Mouse (Mus musculus): ENCODE results near the gene Ipcef1. TPM values are rescaled to one million over a fixed set of nuclear protein-coding genes. Genes with fewer than 3 reads are reported as not detected.

The Ipcef1 gene
- polyA plus RNA-seq, 1 experiment from 2014 or later = 0.74 TPM

DNA sequence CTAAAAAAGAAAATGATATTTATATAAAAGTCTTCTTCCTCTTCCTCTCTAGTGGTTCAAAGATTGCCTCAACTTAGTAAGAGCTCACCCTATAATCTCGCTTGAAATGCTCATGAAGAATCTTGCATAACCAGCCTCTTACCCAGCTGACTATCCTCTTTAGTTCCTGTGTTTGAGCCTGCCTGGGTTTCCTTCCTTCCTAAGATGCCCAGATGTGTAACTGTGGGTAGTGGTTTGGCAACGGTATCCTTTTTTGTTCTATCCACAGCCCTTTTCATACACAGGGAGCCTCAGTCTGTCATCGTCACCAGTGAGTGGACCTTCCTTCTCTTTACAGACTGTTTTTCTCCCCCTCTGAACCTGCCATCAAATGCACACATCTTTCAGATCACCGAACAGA lies 66.0 kb downstream of the Ipcef1 start:
- H3K4me2 ChIP-seq (ENCODE audit: low read depth, low read length) = no peak overlapping the region
- H3K9ac ChIP-seq (ENCODE audit: low read length) = no peak overlapping the region
- no peaks in the 10 kb centered on the region for H3K36me3 ChIP-seq (ENCODE audit: control insufficient read depth, insufficient read depth)
- 75% methylated on average over 4 of the region's 4 CpGs for WGBS
- no peaks in the 10 kb centered on the region for H3K9me3 ChIP-seq (replicated peaks; ENCODE audit: control insufficient read depth, low read length)
- no peak overlapping the region for H3K27ac ChIP-seq (ENCODE audit: low read length)
- no peak overlapping the region for H3K4me3 ChIP-seq (ENCODE audit: low read length)
- no peak for ATAC-seq (replicated peaks; ENCODE audit: extremely low read depth, insufficient read depth, low FRiP score)
- H3K4me1 ChIP-seq (ENCODE audit: control insufficient read depth, insufficient read depth, low read length) = peaks cover 3% of the 10 kb centered on the region; the same call in 1 of the 2 replicates
- no peaks in the 10 kb centered on the region for H3K27me3 ChIP-seq (ENCODE audit: control insufficient read depth, insufficient read depth, low read length)

GRCm38 (mm10) chr10:6983431-6983830 lies 68.8 kb downstream of the Ipcef1 start:
- Histone ChIP-seq H3K4me3 (ENCODE audit: low read length) (no peak overlapping the region), H3K4me2 (ENCODE audit: low read depth, low read length) (no peak overlapping the region), H3K27ac (ENCODE audit: low read length) (peak overlapping the region; percentile 27; the same call in 1 of the 2 replicates), H3K27me3 (ENCODE audit: control insufficient read depth, insufficient read depth, low read length) (no peaks in the 10 kb centered on the region), H3K9me3 (replicated peaks; ENCODE audit: control insufficient read depth, low read length) (no peaks in the 10 kb centered on the region), H3K36me3 (ENCODE audit: control insufficient read depth, insufficient read depth) (no peaks in the 10 kb centered on the region), H3K9ac (ENCODE audit: low read length) (no peak overlapping the region), H3K4me1 (ENCODE audit: control insufficient read depth, insufficient read depth, low read length) (peaks cover 2% of the 10 kb centered on the region; the same call in 1 of the 2 replicates)
- WGBS = 92% methylated on average over 2 of the region's 2 CpGs
- ATAC-seq (replicated peaks; ENCODE audit: extremely low read depth, insufficient read depth, low FRiP score) = no peak

DNA sequence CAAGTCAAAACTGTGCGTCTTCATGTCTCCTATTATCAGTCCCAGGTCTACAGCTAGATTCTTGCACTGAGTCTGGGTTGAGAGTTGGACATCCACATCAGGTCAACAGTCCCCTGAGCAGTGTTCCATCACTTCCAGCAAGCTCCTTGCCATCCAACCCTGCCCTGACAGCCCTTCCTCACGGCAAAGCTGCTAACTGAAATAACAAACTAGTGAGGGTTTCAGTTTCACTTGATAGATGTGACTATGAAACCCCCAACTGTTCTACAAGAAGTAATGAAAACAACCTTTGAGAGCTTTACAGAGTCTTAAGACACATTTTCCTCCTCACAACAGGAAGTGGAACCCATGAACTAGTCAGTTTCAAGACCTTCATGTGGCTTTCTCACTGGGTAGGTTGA lies 69.5 kb downstream of the Ipcef1 start:
- WGBS = 64% methylated on average over 2 of the region's 2 CpGs
- H3K9me3 ChIP-seq (replicated peaks; ENCODE audit: control insufficient read depth, low read length) = no peaks in the 10 kb centered on the region
- ATAC-seq (replicated peaks; ENCODE audit: extremely low read depth, insufficient read depth, low FRiP score) = 0 out of 2 replicates have a peak, but pooled peaks have one; percentile 39
- peak overlapping the region; percentile 74 for H3K27ac ChIP-seq (ENCODE audit: low read length)
- peak overlapping the region; percentile 15; the same call in 1 of the 2 replicates for H3K4me2 ChIP-seq (ENCODE audit: low read depth, low read length)
- no peaks in the 10 kb centered on the region for H3K27me3 ChIP-seq (ENCODE audit: control insufficient read depth, insufficient read depth, low read length)
- peaks cover 2% of the 10 kb centered on the region; the same call in 1 of the 2 replicates for H3K4me1 ChIP-seq (ENCODE audit: control insufficient read depth, insufficient read depth, low read length)
- H3K36me3 ChIP-seq (ENCODE audit: control insufficient read depth, insufficient read depth) = no peaks in the 10 kb centered on the region
- H3K4me3 ChIP-seq (ENCODE audit: low read length) = no peak overlapping the region
- no peak overlapping the region for H3K9ac ChIP-seq (ENCODE audit: low read length)

DNA sequence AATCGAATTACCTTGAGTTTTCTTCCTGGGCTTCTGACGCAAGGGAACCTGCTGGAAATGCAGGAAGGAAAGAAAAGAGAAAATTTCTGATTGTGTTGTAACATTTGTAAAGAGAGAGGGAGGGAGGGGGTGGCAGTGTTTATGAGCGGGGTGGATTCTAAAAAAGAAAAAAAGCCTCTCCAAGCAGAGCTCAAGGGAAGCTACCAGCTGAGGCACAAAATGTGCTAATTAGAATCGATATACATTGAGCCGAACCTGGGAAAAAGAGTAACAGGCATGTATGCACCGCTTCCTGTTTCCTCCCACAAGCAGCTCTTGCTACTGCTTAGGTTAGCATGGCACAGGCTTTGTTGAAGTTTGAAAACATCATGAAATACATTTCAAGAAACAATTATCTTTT lies 72.0 kb downstream of the Ipcef1 start:
- 20% methylated on average over 6 of the region's 6 CpGs for WGBS
- no peaks in the 10 kb centered on the region for H3K36me3 ChIP-seq (ENCODE audit: control insufficient read depth, insufficient read depth)
- H3K9ac ChIP-seq (ENCODE audit: low read length) = 0 out of 2 replicates have a peak overlapping the region, but pooled peaks have one; percentile 41
- H3K27ac ChIP-seq (ENCODE audit: low read length) = no peak overlapping the region
- no peaks in the 10 kb centered on the region for H3K27me3 ChIP-seq (ENCODE audit: control insufficient read depth, insufficient read depth, low read length)
- ATAC-seq (replicated peaks; ENCODE audit: extremely low read depth, insufficient read depth, low FRiP score) = no peak
- peak overlapping the region; percentile 54 for H3K4me2 ChIP-seq (ENCODE audit: low read depth, low read length)
- peaks cover 2% of the 10 kb centered on the region; the same call in 1 of the 2 replicates for H3K4me1 ChIP-seq (ENCODE audit: control insufficient read depth, insufficient read depth, low read length)
- peak overlapping the region; percentile 35 for H3K4me3 ChIP-seq (ENCODE audit: low read length)
- no peaks in the 10 kb centered on the region for H3K9me3 ChIP-seq (replicated peaks; ENCODE audit: control insufficient read depth, low read length)

DNA sequence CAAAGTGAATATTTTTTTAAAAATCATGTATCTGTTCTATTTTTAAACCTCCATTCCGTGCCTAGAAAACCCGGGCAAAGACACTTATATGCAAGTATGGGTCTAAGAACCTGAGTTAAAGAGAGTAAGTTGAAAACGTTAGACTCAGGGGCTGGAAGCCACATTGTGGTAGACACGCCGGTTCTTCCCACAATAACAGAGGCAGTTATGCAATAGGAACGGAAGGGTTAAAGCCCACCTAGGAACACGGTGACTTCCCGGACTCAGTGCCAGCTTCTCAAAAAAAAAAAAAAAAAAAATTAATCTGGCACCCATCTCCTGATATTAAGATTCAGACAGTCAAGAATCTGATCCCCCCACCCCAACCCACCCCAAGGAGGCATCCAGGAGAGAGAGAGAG lies 72.5 kb downstream of the Ipcef1 start:
- H3K4me2 ChIP-seq (ENCODE audit: low read depth, low read length) = peak overlapping the region; percentile 54
- H3K36me3 ChIP-seq (ENCODE audit: control insufficient read depth, insufficient read depth) = no peaks in the 10 kb centered on the region
- H3K9ac ChIP-seq (ENCODE audit: low read length) = 0 out of 2 replicates have a peak overlapping the region, but pooled peaks have one; percentile 41
- no peak for ATAC-seq (replicated peaks; ENCODE audit: extremely low read depth, insufficient read depth, low FRiP score)
- WGBS = 44% methylated on average over 8 of the region's 8 CpGs
- H3K4me1 ChIP-seq (ENCODE audit: control insufficient read depth, insufficient read depth, low read length) = peaks cover 2% of the 10 kb centered on the region; the same call in 1 of the 2 replicates
- no peak overlapping the region for H3K27ac ChIP-seq (ENCODE audit: low read length)
- H3K9me3 ChIP-seq (replicated peaks; ENCODE audit: control insufficient read depth, low read length) = no peaks in the 10 kb centered on the region
- peak overlapping the region; percentile 35 for H3K4me3 ChIP-seq (ENCODE audit: low read length)
- no peaks in the 10 kb centered on the region for H3K27me3 ChIP-seq (ENCODE audit: control insufficient read depth, insufficient read depth, low read length)

- 73% methylated on average over 7 of the region's 7 CpGs for WGBS
- H3K4me2 ChIP-seq (ENCODE audit: low read depth, low read length) = peak overlapping the region; percentile 54; the same call in 1 of the 2 replicates
- H3K9ac ChIP-seq (ENCODE audit: low read length) = no peak overlapping the region
- peaks cover 2% of the 10 kb centered on the region; the same call in 1 of the 2 replicates for H3K4me1 ChIP-seq (ENCODE audit: control insufficient read depth, insufficient read depth, low read length)
- H3K27me3 ChIP-seq (ENCODE audit: control insufficient read depth, insufficient read depth, low read length) = no peaks in the 10 kb centered on the region
- H3K9me3 ChIP-seq (replicated peaks; ENCODE audit: control insufficient read depth, low read length) = no peaks in the 10 kb centered on the region
- H3K36me3 ChIP-seq (ENCODE audit: control insufficient read depth, insufficient read depth) = no peaks in the 10 kb centered on the region
- H3K27ac ChIP-seq (ENCODE audit: low read length) = no peak overlapping the region
- no peak for ATAC-seq (replicated peaks; ENCODE audit: extremely low read depth, insufficient read depth, low FRiP score)
- H3K4me3 ChIP-seq (ENCODE audit: low read length) = peak overlapping the region; percentile 35; the same call in 1 of the 2 replicates
Measured at GRCm38 (mm10) chr10:6979216-6979615, 73.1 kb downstream of the Ipcef1 start.

DNA sequence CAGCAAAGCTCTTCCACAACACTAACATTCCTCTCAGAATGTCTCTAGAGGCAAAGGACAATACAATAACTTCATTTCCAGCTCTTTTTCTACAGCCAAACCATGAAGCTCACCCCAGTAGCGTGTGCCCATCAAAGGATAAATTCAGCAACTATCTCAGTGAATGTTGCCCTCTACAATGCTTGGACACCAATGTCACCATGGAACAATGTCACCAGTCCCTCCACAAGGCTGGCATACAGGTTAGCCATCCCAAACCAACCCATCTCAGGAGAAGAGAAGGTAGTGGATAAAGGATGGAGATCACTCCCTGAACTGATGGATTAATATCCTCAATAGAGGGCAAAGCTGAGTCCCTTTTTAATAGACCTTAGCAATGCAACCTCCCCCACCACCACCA lies 73.5 kb downstream of the Ipcef1 start:
- H3K4me1 ChIP-seq (ENCODE audit: control insufficient read depth, insufficient read depth, low read length) = peaks cover 2% of the 10 kb centered on the region; the same call in 1 of the 2 replicates
- ATAC-seq (replicated peaks; ENCODE audit: extremely low read depth, insufficient read depth, low FRiP score) = no peak
- H3K9me3 ChIP-seq (replicated peaks; ENCODE audit: control insufficient read depth, low read length) = no peaks in the 10 kb centered on the region
- H3K4me2 ChIP-seq (ENCODE audit: low read depth, low read length) = no peak overlapping the region
- no peak overlapping the region for H3K9ac ChIP-seq (ENCODE audit: low read length)
- H3K27ac ChIP-seq (ENCODE audit: low read length) = no peak overlapping the region
- no peaks in the 10 kb centered on the region for H3K27me3 ChIP-seq (ENCODE audit: control insufficient read depth, insufficient read depth, low read length)
- 85% methylated on average over 1 of the region's 1 CpGs for WGBS
- no peaks in the 10 kb centered on the region for H3K36me3 ChIP-seq (ENCODE audit: control insufficient read depth, insufficient read depth)
- no peak overlapping the region for H3K4me3 ChIP-seq (ENCODE audit: low read length)

DNA sequence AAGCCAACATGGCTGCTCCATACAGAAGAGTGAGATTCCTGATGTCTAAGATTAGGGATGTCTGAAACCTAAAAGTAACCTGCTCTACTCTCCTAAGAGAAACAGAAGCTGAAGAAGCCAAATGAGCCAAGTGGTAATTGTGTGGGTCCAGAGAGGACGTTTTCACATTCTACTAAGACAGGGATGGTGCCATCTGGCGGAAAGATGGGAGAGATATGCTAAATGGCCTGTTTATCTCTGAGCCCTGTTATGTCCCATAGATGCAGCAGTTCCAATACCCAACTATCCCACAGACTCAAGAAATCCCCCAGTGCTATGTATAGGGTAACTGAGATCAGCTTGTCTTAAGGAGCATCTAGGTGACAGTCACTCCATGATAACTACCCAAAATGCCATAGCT lies 74.4 kb downstream of the Ipcef1 start:
- Histone ChIP-seq H3K4me2 (ENCODE audit: low read depth, low read length) (no peak overlapping the region), H3K27me3 (ENCODE audit: control insufficient read depth, insufficient read depth, low read length) (no peaks in the 10 kb centered on the region), H3K27ac (ENCODE audit: low read length) (no peak overlapping the region), H3K9me3 (replicated peaks; ENCODE audit: control insufficient read depth, low read length) (no peaks in the 10 kb centered on the region), H3K36me3 (ENCODE audit: control insufficient read depth, insufficient read depth) (no peaks in the 10 kb centered on the region), H3K4me3 (ENCODE audit: low read length) (no peak overlapping the region), H3K4me1 (ENCODE audit: control insufficient read depth, insufficient read depth, low read length) (peaks cover 2% of the 10 kb centered on the region; the same call in 1 of the 2 replicates), H3K9ac (ENCODE audit: low read length) (no peak overlapping the region)
- no peak for ATAC-seq (replicated peaks; ENCODE audit: extremely low read depth, insufficient read depth, low FRiP score)
- 61% methylated on average over 2 of the region's 2 CpGs for WGBS

- Histone ChIP-seq H3K4me1 (ENCODE audit: control insufficient read depth, insufficient read depth, low read length) (no peaks in the 10 kb centered on the region), H3K36me3 (ENCODE audit: control insufficient read depth, insufficient read depth) (no peaks in the 10 kb centered on the region), H3K9me3 (replicated peaks; ENCODE audit: control insufficient read depth, low read length) (no peaks in the 10 kb centered on the region), H3K4me2 (ENCODE audit: low read depth, low read length) (no peak overlapping the region), H3K27me3 (ENCODE audit: control insufficient read depth, insufficient read depth, low read length) (no peaks in the 10 kb centered on the region), H3K9ac (ENCODE audit: low read length) (no peak overlapping the region), H3K4me3 (ENCODE audit: low read length) (no peak overlapping the region), H3K27ac (ENCODE audit: low read length) (no peak overlapping the region)
- 56% methylated on average over 1 of the region's 1 CpGs for WGBS
- ATAC-seq (replicated peaks; ENCODE audit: extremely low read depth, insufficient read depth, low FRiP score) = no peak
Measured at GRCm38 (mm10) chr10:6968334-6968733, 83.9 kb downstream of the Ipcef1 start.
